Comparison of ENCODE assay signal across 21 mouse cellular contexts in the genomic region with DNA sequence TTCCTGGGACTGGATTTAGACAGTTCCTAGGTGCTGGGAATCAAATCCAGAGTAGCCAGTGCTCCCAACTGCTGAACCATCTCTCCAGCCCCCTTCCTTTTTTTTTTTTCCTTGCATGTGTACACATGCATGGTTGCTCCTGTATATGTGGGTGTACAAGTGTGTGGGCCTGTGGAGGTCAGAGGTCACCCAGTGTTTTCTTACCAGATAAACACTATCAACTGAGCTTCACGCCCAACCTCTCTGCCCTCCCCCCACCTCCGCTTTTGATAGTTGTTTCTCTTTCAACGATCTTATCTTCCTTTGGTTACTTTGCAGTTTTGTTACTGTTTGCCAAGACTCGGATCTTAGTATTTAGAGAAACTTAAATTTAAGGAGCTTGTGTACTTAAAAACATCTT. TPM values are rescaled to one million over a fixed set of nuclear protein-coding genes. Genes with fewer than 3 reads are reported as not detected.
DNase-seq lines count a peak whose midpoint lies in the region; ATAC-seq lines count a peak whose summit lies in the region.
"Had no signal": no experiment of that assay in that cellular context is flagged by ENCODE, and none has a peak within 500 bp of the region (broad histone marks: within the 10 kb centered on the region; RNA-seq: fewer than 3 reads in every experiment).

No protein-coding gene starts in this region.

- no peaks in the 10 kb centered on the region for H3K9me3 ChIP-seq in liver, embryonic 16.5 days (replicated peaks; ENCODE audit: control insufficient read depth, low read length)
- H3K9me3 ChIP-seq: heart, embryonic 15.5 days; midbrain, embryonic 15.5 days; neural tube, embryonic 12.5 days had no signal

- 8% methylated on average over 4 of the region's 4 CpGs for WGBS in liver, embryonic 16.5 days (ENCODE audit: insufficient replicate concordance)

- no peak overlapping the region for H3K4me2 ChIP-seq in liver, embryonic 16.5 days (ENCODE audit: low read depth, low read length)
- H3K4me2 ChIP-seq: heart, embryonic 15.5 days; midbrain, embryonic 15.5 days; neural tube, embryonic 12.5 days had no signal

- peaks cover 12% of the 10 kb centered on the region for H3K4me1 ChIP-seq in liver, embryonic 16.5 days (ENCODE audit: control insufficient read depth, low read depth, low read length)
- H3K4me1 ChIP-seq: heart, embryonic 15.5 days; midbrain, embryonic 15.5 days; neural tube, embryonic 12.5 days had no signal

- no peaks in the 10 kb centered on the region for H3K27me3 ChIP-seq in liver, embryonic 16.5 days (ENCODE audit: control insufficient read depth, insufficient read depth, low read depth, low read length)
- H3K27me3 ChIP-seq: heart, embryonic 15.5 days; midbrain, embryonic 15.5 days; neural tube, embryonic 12.5 days had no signal

- H3K4me3 ChIP-seq in liver, embryonic 16.5 days (ENCODE audit: low read depth, low read length) = no peak overlapping the region
- H3K4me3 ChIP-seq: heart, embryonic 15.5 days; midbrain, embryonic 15.5 days; neural tube, embryonic 12.5 days had no signal

- H3K36me3 ChIP-seq in liver, embryonic 16.5 days (ENCODE audit: control insufficient read depth, insufficient read depth) = no peaks in the 10 kb centered on the region
- H3K36me3 ChIP-seq: heart, embryonic 15.5 days; midbrain, embryonic 15.5 days; neural tube, embryonic 12.5 days had no signal

- no peak overlapping the region for H3K9ac ChIP-seq in liver, embryonic 16.5 days (ENCODE audit: low read depth, low read length)
- H3K9ac ChIP-seq: heart, embryonic 15.5 days; midbrain, embryonic 15.5 days; neural tube, embryonic 12.5 days had no signal

- H3K27ac ChIP-seq in liver, embryonic 16.5 days (ENCODE audit: low read length) = no peak overlapping the region
- H3K27ac ChIP-seq: heart, embryonic 15.5 days; macrophage; midbrain, embryonic 15.5 days; neural tube, embryonic 12.5 days had no signal

- peak; percentile 40 for DNase-seq in lung, postnatal 10 days
- DNase-seq in lung, postnatal 36 days = no peak
- DNase-seq in T-cell, adult 2 months (ENCODE audit: low spot score) = peak; percentile 35
- DNase-seq in thymus, postnatal 36 days = peak; percentile 39 to 43
- no peak for DNase-seq in cerebellum, postnatal 10 days
- no peak for DNase-seq in spleen, postnatal 10 days (ENCODE audit: low spot score in 2 of 2)
- no peak for DNase-seq in neural tube, embryonic 10.5 days (ENCODE audit: extremely low spot score, low spot score)
- DNase-seq: adrenal gland, adult 8-10 months; cerebellum, adult 2 months; heart, adult 11 months; kidney, adult 11 months; layer of hippocampus, postnatal 36 days; left cerebral cortex, postnatal 4 days; lung, adult 18-20 months; right cerebral cortex, postnatal 4 days had no signal

- peak; percentile 58; the same call in 1 of the 2 replicates for ATAC-seq in liver, embryonic 16.5 days (ENCODE audit: low read depth)
- ATAC-seq: forebrain, embryonic 16.5 days; midbrain, embryonic 15.5 days had no signal

RNA-seq across cellular contexts. Expression of a gene that starts 8.2 kb away (rescaled TPM):
- 3.7 and 4.3 TPM in 2 replicates for polyA plus RNA-seq in liver, embryonic 16.5 days (2015; fragmentation: Nextera tagmentation; extraction: Ambion mirVana)

Comparison
In these comparisons a context has a peak if more than half of its experiments do, and no peak if none do; other contexts are left out.
1. DNase-seq: peak in lung, postnatal 10 days (single experiment), T-cell, adult 2 months (single experiment) and thymus, postnatal 36 days (2 of 2); none in lung, postnatal 36 days (single experiment), cerebellum, postnatal 10 days (0 of 2), spleen, postnatal 10 days (0 of 2) and neural tube, embryonic 10.5 days (single experiment).